Mouse (Mus musculus) spleen, postnatal 36 days (tissue): Measurements from ENCODE around the gene 3110040N11Rik.
A peak's percentile ranks its signal among the peaks of the same experiment; 100 is the strongest.
"Not testable (repeated sequence)": the region's sequence is repeated elsewhere in the genome, so short reads cannot be mapped to it uniquely, and the experiment has no call there.

Experiments used
- DNase-seq, 2 experiments: peaks; one replicate each; pipeline ENCODE4 v3.0.0; 2022; ENCODE audit warnings: low spot score in 2 of 2, mixed read lengths in 1 of 2

The 3110040N11Rik gene

DNA sequence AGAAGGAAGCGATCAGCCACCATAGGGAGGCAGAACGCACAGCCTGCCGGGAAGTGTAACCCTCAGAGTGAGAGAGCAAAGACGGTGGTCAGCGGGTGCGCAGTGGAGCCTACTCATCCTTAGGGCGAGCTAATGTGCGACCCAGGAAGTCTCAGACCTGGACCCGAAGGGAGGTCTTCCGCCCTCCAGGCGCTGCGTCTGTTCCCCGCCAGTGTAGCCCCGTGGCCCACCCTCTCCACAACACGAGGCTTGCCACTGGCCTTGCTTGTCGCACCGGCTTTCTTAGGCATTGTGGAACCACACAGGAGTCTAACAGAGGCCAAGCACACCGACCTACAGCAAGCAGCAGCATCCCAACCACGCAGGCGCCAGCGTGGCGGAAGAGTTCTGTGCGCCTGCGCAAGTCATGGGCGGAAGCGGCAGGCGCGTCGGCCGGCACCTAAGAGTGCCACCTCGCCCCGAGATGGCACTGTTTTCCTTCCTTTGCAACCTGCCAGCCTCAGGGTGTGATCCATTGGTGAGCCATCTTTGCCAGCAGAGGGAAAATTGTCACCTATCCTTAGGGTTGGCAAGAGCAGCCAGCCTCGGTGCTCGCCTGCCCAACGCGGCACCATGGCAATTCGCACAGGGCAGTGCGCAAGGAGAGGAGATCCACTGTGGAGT is at the start of gene 3110040N11Rik:
TSS of gene 3110040N11Rik (minus strand) at position 384 of the 663 bp plus-strand sequence.
- DNase-seq, result peak; percentile 83

DNA sequence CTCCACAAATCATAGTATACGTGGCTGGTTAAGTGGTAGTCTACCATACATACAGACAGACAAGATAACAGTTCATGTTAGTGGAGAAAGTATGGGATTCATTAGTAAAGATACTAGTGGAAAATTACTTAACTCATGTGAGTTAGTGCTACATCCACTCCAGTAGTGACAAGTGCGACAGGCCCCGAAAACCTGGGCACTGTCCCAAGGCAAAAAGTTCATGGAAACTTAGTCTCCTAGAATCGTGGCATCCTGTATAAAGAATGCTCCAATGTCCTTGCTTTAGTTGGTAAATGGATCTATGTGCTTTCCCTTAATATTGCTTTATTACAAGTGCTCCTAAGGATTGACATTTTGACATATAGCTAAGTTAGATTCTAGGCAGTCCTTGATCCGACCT is 48.5 kb upstream of the 3110040N11Rik start:
- DNase-seq, result not testable (repeated sequence)

DNA sequence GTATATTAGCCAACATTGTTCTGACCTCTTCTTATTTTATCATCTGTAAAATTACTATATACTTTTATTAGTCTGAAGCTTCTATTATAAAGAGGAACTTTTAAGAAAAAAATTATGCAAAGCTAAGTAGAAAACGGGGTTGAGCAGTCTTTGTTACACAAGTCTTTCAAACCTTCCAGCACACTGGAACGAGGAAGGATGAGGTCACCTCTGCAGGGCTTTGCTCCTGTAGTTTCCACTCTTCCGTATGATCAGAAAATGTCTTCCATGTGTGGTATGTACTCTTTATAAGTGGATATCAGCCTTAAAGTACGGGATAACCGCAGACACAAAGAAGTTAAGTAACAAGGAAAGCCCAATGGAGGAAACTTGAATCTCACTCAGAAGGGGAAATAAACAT is 46.2 kb upstream of the 3110040N11Rik start:
- DNase-seq, result no peak

DNA sequence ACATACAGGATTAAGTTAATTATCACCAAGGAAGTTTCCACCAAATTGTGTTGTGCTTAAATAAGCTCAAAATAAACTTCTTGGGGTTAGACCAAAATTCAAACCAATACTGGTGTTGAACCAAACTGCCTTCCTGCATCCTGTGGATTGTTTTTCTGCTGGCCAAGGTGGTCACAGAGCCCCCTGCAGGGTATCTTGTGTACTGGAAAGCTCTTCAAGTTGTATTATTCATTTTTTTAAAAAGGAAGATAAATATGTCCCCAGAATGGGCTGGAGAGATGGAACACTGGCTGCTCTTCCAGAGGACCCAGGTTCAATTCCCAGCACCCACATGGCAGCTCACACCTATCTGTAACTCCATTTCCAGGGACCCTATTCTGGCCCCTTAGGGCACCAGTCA is 45.6 kb upstream of the 3110040N11Rik start:
- DNase-seq, result no peak

DNA sequence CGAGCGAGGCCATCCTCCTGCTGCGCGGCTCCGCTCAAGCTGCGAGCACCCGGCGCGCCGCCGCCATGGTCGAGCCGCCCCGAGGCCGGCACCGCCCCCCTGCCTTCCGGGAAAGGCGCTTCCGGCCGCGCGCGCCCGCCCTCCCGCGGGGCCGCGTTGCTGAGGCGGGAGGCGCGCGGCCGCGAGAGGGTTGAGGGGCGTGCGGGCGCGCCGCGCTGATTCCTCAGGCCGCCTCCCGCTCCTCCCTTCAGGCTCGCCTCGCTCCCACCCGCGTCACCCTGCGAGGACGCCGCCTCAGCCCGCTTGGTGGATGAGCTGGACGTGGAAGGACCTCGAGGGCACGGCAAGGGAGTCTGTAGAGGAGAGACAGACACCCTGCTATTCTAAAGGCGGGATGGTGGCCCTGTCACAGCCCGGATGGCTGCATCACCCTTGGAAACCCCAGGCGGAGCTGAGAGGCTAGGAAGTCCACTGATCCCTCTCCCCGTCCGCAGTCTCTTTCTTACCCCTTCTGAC is 40.2 kb upstream of the 3110040N11Rik start, which contains the start of gene Btbd1:
TSS of gene Btbd1 (minus strand) at position 53 of the 516 bp plus-strand sequence.
- DNase-seq, result peak; percentile 83 to 85

DNA sequence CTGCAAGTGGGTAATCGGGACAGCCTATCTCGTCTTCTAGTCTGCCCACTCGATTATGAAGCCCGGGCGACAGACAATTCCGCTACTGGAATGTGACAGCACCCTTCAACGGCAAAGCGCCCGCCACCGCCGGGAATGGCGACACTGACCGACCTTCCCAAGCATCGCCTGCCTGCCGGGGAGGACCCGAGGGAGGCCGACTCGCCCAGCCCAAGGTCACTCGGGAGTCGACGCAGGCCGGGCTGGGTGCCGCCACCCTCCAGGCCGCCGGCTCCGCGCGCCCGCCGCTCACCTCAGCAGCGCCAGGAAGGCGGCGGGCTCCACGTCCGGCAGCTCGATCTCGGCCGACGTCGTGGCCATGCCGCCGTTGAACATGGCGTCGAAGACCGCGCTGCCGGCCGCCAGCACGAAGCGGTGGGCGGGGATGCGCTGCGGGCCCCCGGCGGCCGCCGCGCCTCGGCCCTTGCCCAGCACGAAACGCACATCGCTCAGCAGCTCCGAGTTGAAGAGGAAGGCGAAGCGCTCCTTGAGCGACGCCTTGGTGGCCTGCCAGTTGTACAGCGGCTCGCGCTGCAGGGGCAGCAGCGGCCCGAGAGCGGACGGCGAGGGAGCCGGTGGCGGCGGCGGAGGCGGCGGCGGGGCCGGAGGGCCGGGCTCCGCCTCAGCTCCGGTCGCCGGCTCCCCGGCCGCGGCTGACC is 39.6 kb upstream of the 3110040N11Rik start:
- peak; percentile 31 to 41 for DNase-seq

DNA sequence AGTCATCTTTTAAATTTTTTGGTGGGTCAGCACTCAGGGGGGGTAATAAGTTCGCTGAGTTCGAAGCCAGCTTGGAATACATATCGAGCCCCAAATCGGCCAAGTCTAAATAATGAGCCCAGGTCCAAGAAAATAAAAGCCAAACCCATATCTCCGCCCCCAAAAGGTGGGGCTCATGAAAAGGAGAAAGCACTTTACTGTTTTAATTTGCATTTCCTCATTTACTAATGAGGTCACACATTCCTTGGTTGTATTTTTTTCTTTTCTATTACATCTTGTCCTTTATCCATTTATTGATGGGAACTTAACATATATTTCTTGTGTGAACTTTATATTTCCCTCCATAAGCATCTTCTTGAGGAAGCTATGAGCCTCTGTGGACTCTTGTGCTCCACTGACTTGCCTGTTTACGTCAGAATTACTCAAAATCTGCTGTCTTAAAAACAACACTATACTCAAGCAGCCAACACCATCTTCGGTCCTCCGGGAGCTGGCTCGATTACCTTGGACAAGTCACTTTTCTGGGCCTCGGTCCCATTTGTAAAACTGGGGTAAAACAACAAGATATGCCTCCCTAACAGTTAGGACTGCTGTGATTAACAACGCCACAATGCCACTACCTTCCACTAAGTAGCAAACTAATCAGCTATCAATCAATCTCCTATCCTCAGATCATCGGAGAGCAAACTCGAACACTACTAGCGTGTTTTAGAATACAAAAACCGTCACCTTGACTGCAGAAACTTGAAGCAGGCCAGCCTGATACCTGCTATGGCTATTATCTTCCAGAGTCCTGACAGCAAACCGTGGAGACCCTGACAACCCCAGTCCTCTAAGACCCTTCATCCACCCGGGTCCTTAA is 38.8 kb upstream of the 3110040N11Rik start:
- DNase-seq, result peak; percentile 28 to 51

DNA sequence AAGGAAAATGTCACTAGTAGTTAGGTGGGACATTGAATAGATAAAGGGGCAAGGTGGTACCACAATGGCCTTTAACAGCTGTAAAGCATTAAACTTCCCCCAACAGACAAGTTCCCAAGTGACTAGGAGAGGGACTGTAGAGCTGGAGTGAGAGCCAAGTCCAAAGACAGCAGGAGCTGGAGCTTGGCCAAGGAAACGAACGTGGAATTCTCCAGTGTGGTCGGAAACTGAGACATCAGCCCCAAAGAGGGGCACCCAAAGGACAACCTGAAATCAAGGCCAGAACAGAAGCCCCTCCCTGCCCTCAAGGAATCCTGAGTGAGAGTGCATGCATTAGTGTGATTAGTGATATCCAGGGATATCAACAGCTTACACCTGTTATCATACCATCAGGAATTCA is 36.1 kb upstream of the 3110040N11Rik start:
- no peak for DNase-seq

DNA sequence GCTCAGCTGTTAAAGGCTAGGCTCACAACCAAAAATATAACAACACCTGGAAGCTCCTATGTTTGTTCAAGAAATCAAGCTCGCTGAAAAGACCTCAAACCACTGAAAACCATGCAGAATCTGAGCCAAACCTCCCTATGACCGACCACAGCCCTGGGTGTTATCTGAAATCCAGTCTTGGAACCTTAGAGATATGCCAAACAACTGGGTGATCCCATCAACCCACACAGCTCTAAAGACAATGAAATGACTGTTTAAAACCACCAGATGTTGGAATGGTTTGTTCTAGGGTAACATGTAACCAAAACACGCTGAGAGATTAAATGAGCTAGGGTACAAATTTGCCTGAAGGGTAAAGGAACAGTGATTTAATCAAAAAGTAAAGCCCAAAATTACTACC is 35.6 kb upstream of the 3110040N11Rik start:
- no peak for DNase-seq

DNA sequence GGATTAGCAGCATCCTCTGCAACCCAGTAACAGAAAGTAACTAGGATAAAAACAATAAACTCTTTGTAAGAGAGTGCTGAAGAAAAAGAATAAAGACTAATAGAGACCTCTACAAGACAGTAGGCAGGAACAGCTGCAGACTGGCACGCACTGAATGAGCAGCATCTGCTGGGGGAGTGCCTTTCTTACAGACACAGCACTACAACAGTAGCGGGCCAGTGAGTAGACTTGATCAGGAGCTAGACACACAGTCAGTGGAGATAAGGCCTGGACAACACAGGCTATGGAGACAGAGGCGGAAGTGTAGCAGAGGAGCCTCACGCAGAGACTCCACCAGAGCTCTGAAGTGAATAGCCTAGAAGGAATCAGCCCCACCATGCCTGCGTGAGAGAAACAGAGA is 16.8 kb upstream of the 3110040N11Rik start:
- DNase-seq, result no peak

DNA sequence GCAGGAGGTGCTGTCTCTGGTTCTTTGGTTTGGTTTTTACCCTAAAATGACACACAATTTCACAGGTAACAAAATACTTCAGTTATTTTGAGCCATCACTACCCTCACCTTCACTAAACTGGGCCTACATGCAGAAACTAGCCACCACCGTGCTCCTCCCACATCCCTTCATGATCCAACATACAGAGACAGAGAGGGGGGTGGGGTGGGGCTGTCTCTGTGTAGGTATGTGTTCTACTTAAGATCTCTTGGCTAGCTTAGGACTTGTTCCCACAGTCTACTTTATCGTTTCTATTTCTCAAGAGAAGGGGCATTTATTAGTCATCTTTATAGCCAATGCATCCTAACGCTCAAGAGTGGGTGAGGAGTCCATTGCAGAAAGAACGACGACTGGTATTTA is 742 bp downstream of the 3110040N11Rik start:
- DNase-seq, result no peak

DNA sequence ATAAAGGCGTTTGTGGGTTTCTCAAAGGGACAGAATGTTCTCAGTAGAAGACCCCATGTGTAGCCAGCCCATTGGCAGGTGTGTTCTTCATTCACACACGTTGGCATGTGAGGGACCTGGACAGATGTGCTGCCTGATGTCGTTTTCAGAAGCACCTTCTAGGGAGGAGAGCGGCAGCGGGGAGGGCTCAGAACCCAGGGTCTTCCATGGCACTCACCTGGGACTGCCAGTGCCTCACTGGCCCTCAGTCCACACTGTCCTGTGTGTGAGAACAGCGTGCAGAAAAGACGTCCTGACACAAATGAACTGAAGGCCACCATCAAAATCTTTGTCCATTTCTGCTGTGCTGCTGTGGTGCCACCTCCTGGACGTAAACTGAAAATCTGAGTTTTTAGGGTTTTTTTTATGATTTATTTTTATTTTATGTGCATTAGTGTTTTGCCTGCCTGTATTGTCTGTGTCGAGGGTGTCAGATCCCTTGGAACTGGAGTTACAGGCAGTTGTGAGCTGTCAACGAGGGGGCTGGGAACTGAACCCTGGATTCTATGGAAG is 11.5 kb downstream of the 3110040N11Rik start:
- DNase-seq, result no peak

DNA sequence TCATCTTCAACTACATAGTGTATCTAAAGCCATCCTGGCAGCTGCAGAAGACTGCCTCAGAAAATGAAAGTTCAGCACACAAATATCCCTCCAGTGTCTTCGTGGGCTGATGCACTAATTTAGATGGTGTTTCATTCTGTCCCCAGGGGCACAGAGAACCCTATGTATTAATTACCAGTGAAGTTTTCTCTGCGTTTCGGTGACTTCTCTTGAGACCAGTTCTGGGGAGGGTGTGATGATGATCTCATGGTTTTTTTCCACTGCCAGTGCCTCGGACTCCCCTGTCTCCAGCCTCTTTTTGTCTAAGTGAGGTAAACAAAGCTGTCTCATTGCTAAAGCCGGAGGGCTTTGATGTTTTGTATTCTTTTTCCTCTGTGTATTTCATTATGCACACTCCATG is 14.0 kb downstream of the 3110040N11Rik start:
- no peak for DNase-seq

DNA sequence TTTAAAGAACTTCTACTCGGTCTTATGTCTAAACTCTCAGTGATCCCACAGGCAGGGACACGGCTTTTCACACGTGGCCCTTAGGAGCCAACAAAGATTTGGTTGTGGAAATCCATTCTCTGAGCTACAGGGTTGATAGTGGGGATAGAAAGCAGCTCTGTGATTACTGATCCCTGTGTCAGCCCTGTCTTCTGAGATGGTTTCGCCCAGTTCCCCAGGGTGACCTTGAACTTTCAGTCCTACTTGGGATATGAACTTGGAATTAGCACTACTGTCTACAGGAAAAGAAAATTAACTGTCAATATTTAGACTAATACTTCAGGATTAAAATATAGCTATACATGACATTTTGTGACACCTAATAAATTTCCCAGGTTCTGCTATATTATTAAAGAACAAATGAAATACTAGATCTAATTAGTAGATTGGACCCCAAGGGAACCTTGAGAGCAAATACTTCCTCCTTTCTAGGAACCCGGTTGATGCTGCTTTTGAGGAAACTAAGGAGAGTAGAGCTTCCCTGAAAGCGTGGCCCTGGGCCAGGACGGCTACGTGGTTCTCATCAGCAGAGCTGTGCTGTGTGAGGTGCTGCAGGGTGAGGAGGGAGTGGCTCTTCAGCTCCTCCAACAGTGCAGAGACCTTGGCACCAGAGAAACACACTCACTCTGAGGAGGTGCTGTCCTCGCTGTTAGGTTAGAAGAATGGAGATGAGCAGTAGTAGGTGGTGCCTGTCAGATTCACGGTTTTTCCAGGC is 16.3 kb downstream of the 3110040N11Rik start:
- DNase-seq, result no peak

DNA sequence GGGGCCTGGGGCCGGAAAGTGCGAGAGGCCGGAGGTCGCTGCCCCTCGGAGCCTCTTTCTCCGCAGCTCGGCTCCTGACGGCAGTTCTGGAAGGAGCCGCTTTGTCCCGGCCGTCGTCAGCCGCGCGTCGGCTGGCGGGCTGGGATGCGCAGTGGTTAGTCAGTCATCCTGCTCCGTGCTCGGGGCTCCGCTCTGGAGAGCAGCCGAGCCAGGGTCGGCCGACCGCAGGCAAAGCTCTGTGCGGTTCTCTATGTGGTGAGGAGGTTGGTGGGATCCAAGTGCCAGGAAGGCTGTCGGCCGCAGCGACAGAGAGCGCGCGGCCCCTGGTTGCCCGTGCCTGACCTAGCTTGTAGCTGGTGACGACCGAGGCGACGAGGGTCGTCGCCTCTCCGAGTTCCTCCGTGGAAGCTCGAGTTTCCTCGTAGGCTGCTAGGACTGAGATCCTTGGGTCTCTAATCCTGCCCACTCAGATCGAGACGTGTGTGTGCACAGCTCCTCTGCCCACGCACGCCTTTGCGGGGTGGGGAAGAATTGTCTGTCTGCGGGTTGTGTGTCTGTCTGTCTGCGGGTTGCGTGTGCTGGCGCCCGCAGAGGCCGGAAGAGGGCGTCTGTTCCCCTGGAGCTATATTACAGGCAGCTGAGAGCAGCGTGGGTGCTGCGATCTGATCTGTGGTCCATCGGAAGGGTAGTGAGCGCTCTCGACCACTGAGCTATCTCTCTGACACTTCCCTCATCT is 26.0 kb downstream of the 3110040N11Rik start:
- peak; percentile 5 to 25 for DNase-seq

DNA sequence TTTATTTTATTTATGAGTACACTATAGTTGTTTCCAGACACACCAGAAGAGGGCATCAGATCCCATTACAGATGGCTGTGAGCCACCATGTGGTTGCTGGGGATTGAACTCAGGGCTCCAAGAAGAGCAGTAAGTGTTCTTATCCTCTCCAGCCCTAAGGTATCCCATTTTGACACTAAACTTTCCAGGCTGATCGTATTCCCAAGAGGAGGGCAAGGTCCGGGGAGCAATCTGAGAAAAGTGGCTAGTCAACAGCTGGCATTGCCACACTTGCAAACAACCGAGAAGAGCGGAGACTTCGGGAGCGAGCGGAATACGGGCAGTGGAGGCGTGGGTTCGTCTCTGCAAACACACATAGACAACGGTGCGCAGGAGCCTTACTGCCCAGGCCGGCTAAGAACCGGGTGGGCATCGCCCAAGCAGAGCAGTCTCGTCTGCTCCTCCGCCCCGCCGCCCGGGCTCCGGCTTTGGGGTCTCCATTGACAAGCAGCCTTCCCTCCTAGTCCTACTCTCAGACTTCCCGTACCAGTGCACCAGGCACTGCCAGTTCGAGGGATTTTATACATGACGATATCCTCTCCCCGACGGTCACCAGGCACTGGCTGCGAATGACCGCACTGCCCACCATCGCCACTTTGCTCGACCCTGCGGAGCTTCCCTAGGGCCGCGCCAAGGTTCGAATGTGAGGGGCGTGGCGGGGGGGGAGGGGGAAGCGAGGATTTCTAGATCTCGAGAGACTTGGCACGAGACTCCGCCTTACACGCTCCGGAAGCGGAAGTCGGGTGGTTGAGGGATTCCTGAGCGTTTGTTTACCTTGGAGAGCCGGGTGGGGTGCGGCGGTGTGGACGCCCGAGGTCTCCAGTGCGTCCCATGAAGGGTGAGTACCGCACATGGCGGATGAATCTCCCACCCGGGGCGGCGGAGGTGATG is 26.8 kb downstream of the 3110040N11Rik start, which contains the start of gene Ramac:
TSS of gene Ramac (plus strand) at position 746 of the 930 bp plus-strand sequence.
- peak; percentile 78 to 87 for DNase-seq

DNA sequence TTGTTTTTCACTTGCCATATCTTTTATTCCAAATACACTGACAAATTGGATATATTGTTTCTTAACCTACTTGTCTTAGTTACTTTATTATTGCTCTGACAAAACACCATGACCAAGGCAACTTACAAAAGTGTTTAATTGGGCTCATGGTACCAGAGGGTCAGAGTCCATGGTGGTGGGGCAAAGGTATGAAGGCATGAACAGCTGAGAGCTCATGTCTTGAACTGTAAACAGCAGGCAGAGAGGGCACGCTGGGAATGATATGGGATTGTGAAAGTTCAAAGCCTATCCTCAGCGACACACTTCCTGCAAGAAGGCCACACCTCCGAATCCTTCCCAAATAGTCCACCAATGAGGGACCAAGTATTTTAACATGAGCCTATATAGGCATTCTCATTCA is 41.3 kb downstream of the 3110040N11Rik start:
- DNase-seq, result no peak

DNA sequence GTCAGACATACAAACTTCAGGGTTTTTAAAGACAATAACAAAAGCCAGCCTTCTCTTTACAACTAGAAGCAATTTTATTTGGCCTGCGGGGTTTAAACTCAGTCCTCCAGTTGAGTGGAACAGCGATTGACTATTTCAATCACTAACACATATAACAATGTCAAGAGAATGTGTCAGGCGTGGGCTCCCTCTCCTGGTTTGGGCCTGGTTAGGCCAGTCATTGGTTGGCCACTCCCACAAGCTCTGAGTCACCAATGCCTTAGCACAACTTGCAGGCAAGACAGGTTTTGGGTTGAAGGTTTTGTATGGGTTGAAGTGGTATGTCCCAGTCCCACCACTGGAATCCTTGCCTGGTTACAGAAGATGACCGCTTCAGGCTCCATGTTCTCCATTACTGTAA is 45.1 kb downstream of the 3110040N11Rik start:
- no peak for DNase-seq

DNA sequence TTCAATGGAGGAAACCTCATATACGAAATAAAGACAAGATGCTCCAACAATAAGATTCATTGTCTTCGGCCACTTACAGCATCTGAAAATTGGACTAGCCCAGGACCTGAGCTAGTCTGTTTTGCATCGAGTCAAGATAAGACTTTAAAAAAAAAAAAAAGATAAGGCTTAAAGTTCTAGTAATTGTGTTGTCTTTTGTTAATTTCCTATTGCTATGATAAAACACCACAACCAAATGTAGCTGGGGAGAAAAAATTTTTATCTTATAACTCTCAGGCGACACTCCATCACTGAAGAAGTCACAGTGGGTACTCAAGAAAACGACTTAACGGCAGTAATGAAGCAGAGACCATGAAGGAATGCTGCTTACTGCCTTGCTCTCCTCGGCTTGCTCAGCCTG is 49.3 kb downstream of the 3110040N11Rik start:
- DNase-seq, result no peak
